Mouse (Mus musculus) bone marrow, adult 2 months (tissue): ENCODE measurements at regions not wholly inside any gene's neighbourhood (a gene's known extent, or its start where the extent isn't known, plus 50 kb on each side); places are given as distances from the start of the nearest gene placed in this dataset.

Experiments
- H3K27ac ChIP-seq: fragments of 200-500 bp; 2 replicates; pipeline ENCODE4 v1.5.1; 2012; ENCODE audit warnings: low read depth, mild to moderate bottlenecking, control low read depth, inconsistent platforms, low read length; ENCODE audit not compliant: control insufficient read depth, poor library complexity, insufficient read depth
- H3K4me1 ChIP-seq: fragments of 200-500 bp; 2 replicates; pipeline ENCODE4 v1.6.1; 2011; ENCODE audit warnings: low read length; ENCODE audit not compliant: control insufficient read depth, insufficient read depth
- H3K4me3 ChIP-seq: fragments of 200-500 bp; replicated peaks from 2 replicates; pipeline ENCODE3; 2011; ENCODE audit warnings: mild to moderate bottlenecking, low read depth, low read length, control low read depth; ENCODE audit not compliant: control insufficient read depth
- CTCF ChIP-seq: fragments of 200-500 bp; IDR thresholded peaks from 2 replicates; pipeline ENCODE4 v1.5.1; 2011; ENCODE audit warnings: low read length, control low read depth; ENCODE audit not compliant: control insufficient read depth, insufficient read depth
- POLR2A ChIP-seq: fragments of 200-500 bp; IDR thresholded peaks from 2 replicates; pipeline ENCODE4 v1.6.1; 2011; ENCODE audit warnings: low read depth, mild to moderate bottlenecking, control low read depth, low read length, borderline replicate concordance; ENCODE audit not compliant: control insufficient read depth
- WGBS: fragments of 180-500 bp; shearing (Covaris S2); methylation state at CpG from one replicate; pipeline ENCODE4 v1.1.7; 2018; 5-methylcytosine and 5-hydroxymethylcytosine counted together

GRCm38 (mm10) chr5:64466320-64466719 lies 310.2 kb downstream of the Tbc1d1 start:
- no peak overlapping the region for H3K4me3 ChIP-seq
- H3K27ac ChIP-seq: no peak overlapping the region
- TF ChIP-seq POLR2A: no peak
- TF ChIP-seq CTCF: no peak
- 83% methylated on average over 3 of the region's 3 CpGs for WGBS
- no peaks in the 10 kb centered on the region for H3K4me1 ChIP-seq

- TF ChIP-seq POLR2A: no peak
- 79% methylated on average over 3 of the region's 3 CpGs for WGBS
- H3K27ac ChIP-seq: no peak overlapping the region
- no peaks in the 10 kb centered on the region for H3K4me1 ChIP-seq
- H3K4me3 ChIP-seq: no peak overlapping the region
Measured at GRCm38 (mm10) chr5:64467856-64468255, 311.8 kb downstream of the Tbc1d1 start.

GRCm38 (mm10) chr5:64468307-64468706 lies 312.2 kb downstream of the Tbc1d1 start:
- TF ChIP-seq CTCF (no peak), POLR2A (no peak)
- Histone ChIP-seq H3K4me1 (no peaks in the 10 kb centered on the region), H3K27ac (no peak overlapping the region), H3K4me3 (no peak overlapping the region)
- 79% methylated on average over 7 of the region's 7 CpGs for WGBS

- H3K27ac ChIP-seq: no peak overlapping the region
- no peak for TF ChIP-seq CTCF
- TF ChIP-seq POLR2A: no peak
- 57% methylated on average over 3 of the region's 3 CpGs for WGBS
Measured at GRCm38 (mm10) chr5:64472008-64472407, 315.9 kb downstream of the Tbc1d1 start.

GRCm38 (mm10) chr5:64472415-64472814 lies 316.3 kb downstream of the Tbc1d1 start:
- no peak overlapping the region for H3K4me3 ChIP-seq
- H3K4me1 ChIP-seq: no peaks in the 10 kb centered on the region
- no peak overlapping the region for H3K27ac ChIP-seq
- TF ChIP-seq POLR2A: no peak
- TF ChIP-seq CTCF: no peak
- WGBS: 77% methylated on average over 10 of the region's 10 CpGs

More at GRCm38 (mm10) chr5:64472008-64472407, 315.9 kb downstream of the Tbc1d1 start:
- no peaks in the 10 kb centered on the region for H3K4me1 ChIP-seq
- H3K4me3 ChIP-seq: no peak overlapping the region

- H3K4me1 ChIP-seq: no peaks in the 10 kb centered on the region
- no peak overlapping the region for H3K27ac ChIP-seq
- no peak overlapping the region for H3K4me3 ChIP-seq
- TF ChIP-seq CTCF (no peak), POLR2A (no peak)
- 84% methylated on average over 1 of the region's 1 CpGs for WGBS
Measured at GRCm38 (mm10) chr5:64474868-64475267, 318.8 kb downstream of the Tbc1d1 start.

- 77% methylated on average over 8 of the region's 8 CpGs for WGBS
- no peaks in the 10 kb centered on the region for H3K4me1 ChIP-seq
- no peak overlapping the region for H3K27ac ChIP-seq
- TF ChIP-seq CTCF: no peak
- no peak overlapping the region for H3K4me3 ChIP-seq
Measured at GRCm38 (mm10) chr5:64475736-64476519, 319.8 kb downstream of the Tbc1d1 start.

GRCm38 (mm10) chr5:64476641-64477369 lies 320.7 kb downstream of the Tbc1d1 start:
- TF ChIP-seq CTCF: no peak
- no peak for TF ChIP-seq POLR2A
- 83% methylated on average over 11 of the region's 11 CpGs for WGBS
- no peak overlapping the region for H3K4me3 ChIP-seq
- no peaks in the 10 kb centered on the region for H3K4me1 ChIP-seq
- no peak overlapping the region for H3K27ac ChIP-seq

GRCm38 (mm10) chr5:64478143-64478542 lies 322.0 kb downstream of the Tbc1d1 start:
- H3K27ac ChIP-seq: no peak overlapping the region
- H3K4me1 ChIP-seq: no peaks in the 10 kb centered on the region
- TF ChIP-seq CTCF (no peak), POLR2A (no peak)
- WGBS: 76% methylated on average over 13 of the region's 13 CpGs
- no peak overlapping the region for H3K4me3 ChIP-seq
